Mouse (Mus musculus) hindbrain, embryonic 10.5 days (tissue): Measurements from ENCODE around the gene Scrn2. TPM values are rescaled to one million over a fixed set of nuclear protein-coding genes. Genes with fewer than 3 reads are reported as not detected.

Source experiments
- DNase-seq: peaks from one replicate; pipeline ENCODE4 v3.0.0-alpha.2; 2017; ENCODE audit warnings: low spot score
- H3K27ac ChIP-seq: fragments of 300-500 bp; sonication (generic); 2 replicates; pipeline ENCODE4 v1.5.1; 2016; ENCODE audit warnings: mild to moderate bottlenecking, moderate library complexity
- H3K27me3 ChIP-seq: fragments of 300-500 bp; sonication (generic); 2 replicates; pipeline ENCODE4 v1.6.1; 2016; ENCODE audit warnings: mild to moderate bottlenecking; ENCODE audit not compliant: poor library complexity, insufficient read depth, severe bottlenecking
- H3K36me3 ChIP-seq: fragments of 300-500 bp; sonication (generic); 2 replicates; pipeline ENCODE4 v1.6.1; 2016; ENCODE audit warnings: mild to moderate bottlenecking, moderate library complexity
- H3K4me1 ChIP-seq: fragments of 300-500 bp; sonication (generic); replicated peaks from 2 replicates; pipeline ENCODE4 v1.6.1; 2016; ENCODE audit warnings: mild to moderate bottlenecking
- H3K4me3 ChIP-seq: fragments of 300-500 bp; sonication (generic); 2 replicates; pipeline ENCODE4 v1.5.1; 2016; ENCODE audit warnings: mild to moderate bottlenecking, moderate library complexity
- H3K9me3 ChIP-seq: fragments of 300-500 bp; sonication (generic); 2 replicates; pipeline ENCODE4 v1.6.1; 2016; ENCODE audit warnings: mild to moderate bottlenecking, moderate library complexity
- WGBS: fragments of 180-500 bp; shearing (Covaris S2); methylation state at CpG from one replicate; pipeline ENCODE4 v1.1.7; 2016; 5-methylcytosine and 5-hydroxymethylcytosine counted together
- polyA plus RNA-seq: library from polyadenylated mRNA; unstranded; fragments of >200 nt; fragmentation: Nextera tagmentation; extraction: Ambion mirVana; gene quantifications from 2 replicates; pipeline ENCODE4 v1.2.1, GENCODE M21; 2016

Gene Scrn2
- polyA plus RNA-seq, 1 experiment from 2014 or later: 38.3 TPM

DNA sequence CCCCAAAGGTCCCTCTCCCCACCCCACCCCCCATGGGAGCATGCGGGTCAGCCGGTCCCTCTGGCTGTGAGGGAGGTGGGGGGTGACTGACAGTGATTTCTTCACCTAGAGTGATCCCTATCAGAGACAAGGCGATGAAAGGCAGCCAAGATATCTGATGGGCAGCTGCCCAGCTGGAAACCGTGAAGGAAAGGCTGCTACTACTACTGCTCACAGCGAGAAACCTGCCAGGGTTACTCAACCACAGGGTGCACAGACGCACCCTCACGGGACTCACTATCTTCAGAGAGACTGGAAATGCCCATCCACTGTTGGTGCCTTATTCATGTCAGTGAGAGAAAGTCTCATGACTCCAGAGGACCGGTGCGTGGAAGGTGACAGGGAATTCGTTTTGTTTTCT lies 4.8 kb upstream of the Scrn2 start:
- 9% methylated on average over 10 of the region's 10 CpGs for WGBS
- H3K36me3 ChIP-seq: no peaks in the 10 kb centered on the region
- DNase-seq: no peak
- H3K9me3 ChIP-seq: no peaks in the 10 kb centered on the region
- peak overlapping the region; percentile 81; the same call in 1 of the 2 replicates for H3K27ac ChIP-seq
- H3K27me3 ChIP-seq: peaks cover 57% of the 10 kb centered on the region
- H3K4me3 ChIP-seq: no peak overlapping the region
- H3K4me1 ChIP-seq: peaks cover 52% of the 10 kb centered on the region

DNA sequence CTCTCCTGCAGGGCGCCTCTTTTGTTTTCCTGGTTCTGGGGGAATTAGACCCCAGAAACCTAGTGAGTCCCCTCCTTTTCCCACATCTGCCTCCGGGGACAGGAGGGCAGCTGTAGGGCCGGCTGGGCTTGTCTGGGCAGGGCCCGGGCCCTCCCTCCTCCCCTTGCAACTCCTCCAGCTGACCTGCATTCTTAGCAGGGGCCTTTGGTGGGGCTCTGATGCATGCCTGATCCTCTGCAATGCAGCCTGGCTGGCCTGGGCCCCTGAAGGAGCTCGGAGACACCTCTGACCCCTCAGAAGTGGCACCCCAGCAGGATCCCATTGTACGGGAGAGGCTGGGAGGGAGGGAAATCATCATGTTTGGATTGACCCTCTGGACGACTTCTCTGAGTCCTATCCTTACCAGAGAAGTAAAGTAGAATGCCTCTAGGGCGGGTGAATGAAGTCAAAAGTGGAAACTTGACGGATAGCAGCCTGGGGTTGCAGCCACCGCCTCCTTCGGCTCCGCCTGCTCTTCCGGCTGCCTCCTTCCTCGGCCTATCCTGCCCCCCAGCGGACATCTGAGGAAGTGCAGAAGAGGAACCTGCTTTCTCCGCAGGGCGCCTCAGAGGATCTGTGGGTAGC lies 3.9 kb upstream of the Scrn2 start:
- WGBS: 2% methylated on average over 17 of the region's 17 CpGs
- no peaks in the 10 kb centered on the region for H3K9me3 ChIP-seq

DNA sequence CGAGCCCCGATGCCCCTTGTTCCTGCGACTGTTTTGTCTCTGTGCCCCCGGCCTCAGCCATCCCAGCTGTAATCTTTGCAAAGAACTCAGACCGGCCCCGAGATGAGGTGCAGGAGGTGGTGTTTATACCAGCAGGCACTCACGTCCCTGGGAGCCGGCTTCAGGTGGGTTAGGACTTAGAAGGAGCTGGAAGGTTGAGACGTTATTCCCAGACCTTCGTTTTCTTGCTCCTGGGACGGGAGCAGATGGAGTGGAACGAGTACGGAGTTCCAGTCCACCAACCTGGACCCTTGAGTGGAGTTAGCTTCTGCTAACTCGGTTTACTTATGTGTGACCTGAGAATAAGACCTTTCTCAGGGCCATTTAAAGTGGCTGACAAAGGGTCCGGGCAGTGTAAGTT lies 688 bp downstream of the Scrn2 start:
- peak overlapping the region; percentile 71 for H3K4me3 ChIP-seq
- no peak for DNase-seq
- peaks cover 25% of the 10 kb centered on the region for H3K36me3 ChIP-seq
- H3K27me3 ChIP-seq: 0 out of 2 replicates have a peak, but pooled peaks cover 3% of the 10 kb centered on the region
- H3K27ac ChIP-seq: peak overlapping the region; percentile 96
- no peaks in the 10 kb centered on the region for H3K9me3 ChIP-seq
- peaks cover 27% of the 10 kb centered on the region for H3K4me1 ChIP-seq
- WGBS: 24% methylated on average over 15 of the region's 15 CpGs

More for the DNA sequence above, 3.9 kb upstream of the Scrn2 start:
- peak overlapping the region; percentile 43 for H3K4me3 ChIP-seq
- DNase-seq: peak; percentile 93
- peaks cover 49% of the 10 kb centered on the region for H3K27me3 ChIP-seq
- H3K4me1 ChIP-seq: peaks cover 60% of the 10 kb centered on the region
- H3K36me3 ChIP-seq: no peaks in the 10 kb centered on the region
- H3K27ac ChIP-seq: peak overlapping the region; percentile 81

DNA sequence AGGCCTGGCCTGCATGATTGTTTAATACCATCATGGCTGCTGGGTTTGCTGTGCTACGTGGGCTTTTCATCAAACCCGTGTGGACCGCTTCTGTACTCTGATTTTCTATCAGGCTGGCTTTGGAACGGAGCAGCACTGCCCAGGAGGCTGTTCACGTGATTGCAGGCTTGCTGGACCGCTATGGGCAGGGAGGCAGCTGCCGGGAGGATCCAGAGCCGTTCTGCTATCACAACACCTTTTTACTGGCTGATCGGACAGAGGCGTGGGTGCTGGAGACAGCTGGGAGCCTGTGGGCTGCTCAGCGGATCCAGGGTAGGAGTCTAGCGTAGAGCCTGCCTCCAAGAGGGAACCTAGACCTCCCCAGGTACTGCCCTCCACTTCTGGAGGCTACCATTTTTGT lies 2.2 kb downstream of the Scrn2 start:
- 86% methylated on average over 12 of the region's 12 CpGs for WGBS
- H3K4me3 ChIP-seq: no peak overlapping the region
- H3K36me3 ChIP-seq: peaks cover 25% of the 10 kb centered on the region
- peaks cover 18% of the 10 kb centered on the region for H3K4me1 ChIP-seq
- H3K27me3 ChIP-seq: no peaks in the 10 kb centered on the region
- H3K27ac ChIP-seq: no peak overlapping the region
- DNase-seq: no peak
- H3K9me3 ChIP-seq: no peaks in the 10 kb centered on the region

DNA sequence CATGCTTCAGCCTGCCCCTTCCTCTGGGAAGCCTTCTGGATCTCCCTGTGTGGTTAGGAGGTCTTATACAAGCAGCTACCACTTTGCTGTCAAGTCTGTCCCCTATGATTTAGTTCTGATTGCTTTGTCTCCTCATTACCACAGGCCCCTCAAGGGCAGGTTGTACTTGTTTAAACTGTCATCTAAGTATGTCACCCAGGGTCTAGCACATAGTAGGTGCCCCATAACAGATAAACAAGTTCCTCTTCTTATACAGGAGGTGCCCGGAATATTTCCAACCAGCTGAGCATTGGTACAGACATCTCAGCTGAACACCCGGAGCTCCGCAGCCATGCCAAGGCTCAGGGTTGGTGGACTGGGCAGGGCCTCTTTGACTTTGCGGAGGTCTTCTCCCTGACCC lies 2.8 kb downstream of the Scrn2 start:
- no peak for DNase-seq
- peaks cover 25% of the 10 kb centered on the region for H3K36me3 ChIP-seq
- H3K4me1 ChIP-seq: peaks cover 18% of the 10 kb centered on the region
- H3K4me3 ChIP-seq: no peak overlapping the region
- no peaks in the 10 kb centered on the region for H3K9me3 ChIP-seq
- no peaks in the 10 kb centered on the region for H3K27me3 ChIP-seq
- 92% methylated on average over 4 of the region's 4 CpGs for WGBS
- no peak overlapping the region for H3K27ac ChIP-seq

DNA sequence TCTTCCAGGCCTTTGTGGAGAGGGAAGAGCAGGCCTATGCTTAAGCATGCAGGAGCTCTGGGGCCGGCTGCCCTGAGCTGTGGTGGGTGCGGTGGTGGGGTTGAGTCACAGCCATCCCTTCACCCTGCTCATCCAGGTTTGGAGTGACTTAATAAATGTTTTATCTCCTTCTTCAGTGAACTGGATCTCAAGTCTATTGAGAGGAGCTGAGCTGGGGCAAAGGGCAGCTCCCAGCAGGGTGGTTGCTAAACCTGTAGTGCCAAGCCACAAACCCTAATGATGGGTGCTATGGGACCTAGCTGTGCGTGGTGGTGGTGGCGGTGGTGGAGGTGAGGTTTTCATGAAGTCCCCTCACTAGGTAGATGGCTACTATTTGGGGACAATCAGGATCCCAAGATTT lies 4.0 kb downstream of the Scrn2 start:
- Histone ChIP-seq H3K4me1 (peaks cover 18% of the 10 kb centered on the region), H3K4me3 (no peak overlapping the region), H3K27me3 (no peaks in the 10 kb centered on the region), H3K36me3 (peaks cover 25% of the 10 kb centered on the region), H3K9me3 (no peaks in the 10 kb centered on the region), H3K27ac (no peak overlapping the region)
- no peak for DNase-seq
- 87% methylated on average over 4 of the region's 4 CpGs for WGBS

DNA sequence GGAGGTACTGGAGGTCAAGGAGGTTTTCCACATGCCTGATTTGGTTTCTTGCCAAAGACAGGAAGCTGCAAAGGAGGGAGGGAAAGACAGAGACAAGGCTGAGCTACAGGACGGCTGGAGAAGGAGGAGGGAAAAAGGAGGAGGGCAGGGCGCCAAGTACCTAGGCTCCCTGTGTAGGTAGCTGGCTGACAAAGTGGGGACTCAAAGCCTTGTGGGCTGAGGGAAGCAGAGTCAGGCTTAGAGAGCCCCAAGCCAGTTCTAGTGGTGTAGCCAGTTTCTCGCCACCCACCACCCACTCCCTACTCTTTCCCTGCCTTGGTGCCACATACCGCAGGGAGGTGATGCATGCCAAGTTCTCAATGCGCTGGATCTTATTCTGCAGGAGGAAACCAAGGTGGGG lies 6.4 kb downstream of the Scrn2 start:
- no peaks in the 10 kb centered on the region for H3K9me3 ChIP-seq
- H3K4me3 ChIP-seq: no peak overlapping the region
- no peaks in the 10 kb centered on the region for H3K27me3 ChIP-seq
- peaks cover 5% of the 10 kb centered on the region; the same call in 1 of the 2 replicates for H3K4me1 ChIP-seq
- no peak overlapping the region for H3K27ac ChIP-seq
- whole genome bisulfite sequencing: 80% methylated on average over 5 of the region's 5 CpGs
- no peak for DNase-seq
- peaks cover 25% of the 10 kb centered on the region for H3K36me3 ChIP-seq

DNA sequence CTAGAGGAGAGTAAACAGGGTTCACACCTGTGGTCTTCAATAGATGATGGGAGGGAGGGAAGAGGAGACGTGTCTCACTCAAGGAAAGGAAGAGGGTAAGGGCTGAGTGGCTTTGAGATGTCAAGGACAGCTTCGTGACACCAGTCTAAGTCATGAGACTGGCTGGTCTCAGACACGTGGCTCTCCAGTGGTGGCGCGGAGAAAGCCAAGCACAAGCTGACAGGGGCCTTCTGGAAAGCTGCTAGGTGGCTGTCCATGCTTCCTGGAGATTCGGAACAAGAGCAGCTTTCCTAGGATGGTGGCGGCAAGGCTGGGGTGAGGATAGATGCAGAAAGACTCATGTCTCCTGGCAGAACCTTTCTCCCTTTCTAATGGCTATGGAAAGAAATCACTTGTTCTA lies 9.1 kb downstream of the Scrn2 start:
- Histone ChIP-seq H3K9me3 (no peaks in the 10 kb centered on the region), H3K27me3 (no peaks in the 10 kb centered on the region), H3K27ac (no peak overlapping the region), H3K36me3 (peaks cover 15% of the 10 kb centered on the region), H3K4me1 (peaks cover 16% of the 10 kb centered on the region), H3K4me3 (no peak overlapping the region)
- WGBS: 64% methylated on average over 7 of the region's 7 CpGs
- no peak for DNase-seq

DNA sequence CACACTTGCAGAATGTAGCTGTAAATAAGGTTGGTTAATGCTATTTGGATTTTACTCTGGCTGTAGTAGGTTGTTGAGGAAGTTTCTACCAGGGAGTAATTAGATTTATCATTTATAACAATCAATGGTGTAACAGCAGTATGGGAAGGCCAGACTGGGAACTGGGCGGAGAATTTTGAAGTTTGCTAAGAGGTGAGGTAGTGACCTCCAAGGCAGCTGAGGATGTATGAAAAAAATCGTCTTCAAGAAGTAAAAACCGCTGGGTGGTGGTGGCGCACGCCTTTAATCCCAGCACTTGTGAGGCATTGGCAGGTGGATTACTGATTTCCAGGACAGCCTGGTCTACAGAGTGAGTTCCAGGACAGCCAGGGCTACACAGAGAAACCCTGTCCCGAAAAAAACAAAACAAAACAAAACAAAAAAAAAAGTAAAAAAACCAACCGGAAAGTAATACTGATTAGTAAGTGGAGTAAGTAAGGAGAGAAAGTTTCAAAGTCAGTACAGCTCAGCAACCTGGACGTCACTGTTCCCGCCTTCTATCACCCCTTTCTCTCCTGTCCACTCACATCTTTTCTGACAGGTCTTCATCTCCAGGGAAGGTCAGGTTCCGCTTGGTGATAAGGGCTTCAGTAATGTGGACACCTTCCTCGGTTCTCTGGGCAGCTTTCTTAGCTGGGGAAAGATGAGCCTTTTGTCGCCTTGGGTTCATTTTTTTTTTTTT lies 10.7 kb downstream of the Scrn2 start:
- Histone ChIP-seq H3K36me3 (peaks cover 25% of the 10 kb centered on the region), H3K4me1 (peaks cover 16% of the 10 kb centered on the region), H3K9me3 (no peaks in the 10 kb centered on the region), H3K27ac (peak overlapping the region; percentile 92; the same call in 1 of the 2 replicates), H3K27me3 (no peaks in the 10 kb centered on the region), H3K4me3 (peak overlapping the region; percentile 87)
- WGBS: 53% methylated on average over 12 of the region's 12 CpGs
- no peak for DNase-seq

DNA sequence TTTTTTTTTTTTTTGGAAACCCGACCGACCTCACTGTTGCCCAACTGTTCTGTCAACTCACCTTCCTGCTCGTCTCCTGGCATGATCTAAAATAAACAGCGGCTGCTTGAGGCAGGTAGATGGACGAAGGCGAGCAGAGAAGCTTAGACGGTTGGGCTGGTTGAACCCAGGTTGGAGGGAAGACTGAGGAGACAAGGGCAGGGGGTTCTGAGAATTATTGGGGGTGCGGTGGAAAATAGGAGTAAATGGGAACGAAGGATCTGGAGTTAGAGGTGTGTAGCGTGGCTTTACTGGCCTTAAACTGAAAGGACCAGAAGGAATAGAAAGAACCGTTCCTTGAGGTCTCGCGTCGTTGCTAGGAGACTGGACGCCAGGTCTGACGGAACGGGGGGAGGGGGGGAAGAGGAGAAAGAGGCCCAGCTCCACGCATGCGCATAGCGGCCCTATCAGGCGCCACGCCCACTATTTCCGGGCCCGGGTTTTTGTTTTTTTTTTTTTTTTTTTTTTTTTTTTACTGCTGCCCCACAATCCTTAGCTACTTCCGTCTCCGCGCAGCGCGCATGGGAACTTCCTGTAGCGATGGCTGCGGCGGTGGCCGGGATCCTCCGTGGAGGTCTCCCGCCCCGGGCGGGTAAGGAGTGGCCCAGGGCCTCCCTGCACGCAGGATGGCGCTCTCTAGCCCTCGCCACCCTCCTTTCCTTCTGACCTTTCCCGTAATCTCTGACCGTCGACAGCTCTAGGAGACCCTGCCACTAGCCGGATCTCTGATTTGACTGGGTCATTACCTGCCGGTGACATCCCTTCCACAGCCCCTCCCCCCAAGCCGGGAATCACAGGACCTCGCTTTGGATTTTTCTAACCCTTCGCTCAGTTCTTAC lies 11.5 kb downstream of the Scrn2 start, which contains the start of the genes Lrrc46 and Mrpl10:
Lrrc46 (minus strand) TSS at position 386 of the 878 bp plus-strand sequence.
Mrpl10 (plus strand) TSS at position 539 of the 878 bp plus-strand sequence.
- H3K4me3 ChIP-seq: peak within 1 kb of the TSS; percentile 87
- peak within 1 kb of the TSS; percentile 92 for H3K27ac ChIP-seq
- DNase-seq: peak; percentile 93
- under 1% methylated on average over 48 of the region's 48 CpGs for WGBS
- H3K36me3 ChIP-seq: peaks cover 32% of the 10 kb centered on the region
- peaks cover 16% of the 10 kb centered on the region for H3K4me1 ChIP-seq
- no peaks in the 10 kb centered on the region for H3K27me3 ChIP-seq
- H3K9me3 ChIP-seq: peaks cover 2% of the 10 kb centered on the region; the same call in 1 of the 2 replicates

DNA sequence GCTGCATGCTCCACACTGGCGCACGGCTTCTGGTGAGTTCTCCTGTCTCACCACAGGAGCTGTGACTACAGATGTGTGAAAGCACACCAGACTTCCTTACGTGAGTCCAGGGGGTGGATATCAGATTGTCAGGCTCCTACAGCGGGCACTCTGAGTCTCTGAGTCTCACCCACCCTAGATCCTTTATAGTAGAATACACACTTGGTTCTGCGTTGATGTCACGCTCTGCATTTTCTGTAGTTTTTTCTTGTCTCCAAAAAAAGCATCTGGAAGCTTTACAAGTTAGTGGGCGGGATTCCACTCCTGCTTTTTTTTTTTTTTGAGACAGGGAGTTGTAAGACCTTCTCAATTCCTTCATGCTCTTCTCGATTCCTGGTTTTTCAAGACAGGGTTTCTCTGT lies 15.2 kb downstream of the Scrn2 start:
- peaks cover 58% of the 10 kb centered on the region for H3K36me3 ChIP-seq
- WGBS: 95% methylated on average over 8 of the region's 8 CpGs

DNA sequence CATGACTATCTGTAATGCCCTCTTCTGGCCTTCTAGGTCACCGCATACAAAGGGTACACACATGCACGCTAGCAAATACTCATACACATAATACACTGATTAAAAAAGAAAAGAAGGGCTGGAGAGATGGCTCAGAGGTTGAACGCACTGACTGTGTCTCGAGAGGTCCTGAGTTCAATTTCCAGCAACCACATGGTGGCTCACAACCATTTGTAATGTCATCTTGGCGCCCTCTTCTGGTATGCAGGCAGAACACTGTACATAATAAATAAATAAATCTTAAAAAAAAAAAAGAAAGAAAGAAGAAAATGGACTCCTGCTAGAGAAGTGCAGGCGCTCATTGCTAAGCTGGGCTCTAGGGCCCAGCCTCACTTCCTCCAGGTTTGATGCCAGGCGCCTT lies 16.1 kb downstream of the Scrn2 start:
- H3K4me3 ChIP-seq: no peak overlapping the region
- H3K9me3 ChIP-seq: peaks cover 2% of the 10 kb centered on the region; the same call in 1 of the 2 replicates
- H3K27me3 ChIP-seq: no peaks in the 10 kb centered on the region
- peaks cover 58% of the 10 kb centered on the region for H3K36me3 ChIP-seq
- peaks cover 26% of the 10 kb centered on the region for H3K4me1 ChIP-seq
- WGBS: 81% methylated on average over 7 of the region's 7 CpGs
- no peak overlapping the region for H3K27ac ChIP-seq
- no peak for DNase-seq

More for the DNA sequence above, 15.2 kb downstream of the Scrn2 start:
- no peak for DNase-seq
- Histone ChIP-seq H3K4me1 (peaks cover 20% of the 10 kb centered on the region), H3K27me3 (no peaks in the 10 kb centered on the region), H3K4me3 (no peak overlapping the region), H3K9me3 (peaks cover 2% of the 10 kb centered on the region; the same call in 1 of the 2 replicates), H3K27ac (no peak overlapping the region)
